Mouse (Mus musculus) c-Kit-positive CD71-negative TER-119-negative erythroid progenitor cells, embryonic 14.5 days (primary cell): ENCODE measurements around the gene 3830406C13Rik.
A peak's percentile ranks its signal among the peaks of the same experiment; 100 is the strongest.
"Not testable (repeated sequence)": the region's sequence is repeated elsewhere in the genome, so short reads cannot be mapped to it uniquely, and the experiment has no call there.

Source experiments
- DNase-seq: peaks from one replicate; pipeline ENCODE4 v3.0.0-alpha.2; 2013; ENCODE audit warnings: low read depth

The 3830406C13Rik gene

DNA sequence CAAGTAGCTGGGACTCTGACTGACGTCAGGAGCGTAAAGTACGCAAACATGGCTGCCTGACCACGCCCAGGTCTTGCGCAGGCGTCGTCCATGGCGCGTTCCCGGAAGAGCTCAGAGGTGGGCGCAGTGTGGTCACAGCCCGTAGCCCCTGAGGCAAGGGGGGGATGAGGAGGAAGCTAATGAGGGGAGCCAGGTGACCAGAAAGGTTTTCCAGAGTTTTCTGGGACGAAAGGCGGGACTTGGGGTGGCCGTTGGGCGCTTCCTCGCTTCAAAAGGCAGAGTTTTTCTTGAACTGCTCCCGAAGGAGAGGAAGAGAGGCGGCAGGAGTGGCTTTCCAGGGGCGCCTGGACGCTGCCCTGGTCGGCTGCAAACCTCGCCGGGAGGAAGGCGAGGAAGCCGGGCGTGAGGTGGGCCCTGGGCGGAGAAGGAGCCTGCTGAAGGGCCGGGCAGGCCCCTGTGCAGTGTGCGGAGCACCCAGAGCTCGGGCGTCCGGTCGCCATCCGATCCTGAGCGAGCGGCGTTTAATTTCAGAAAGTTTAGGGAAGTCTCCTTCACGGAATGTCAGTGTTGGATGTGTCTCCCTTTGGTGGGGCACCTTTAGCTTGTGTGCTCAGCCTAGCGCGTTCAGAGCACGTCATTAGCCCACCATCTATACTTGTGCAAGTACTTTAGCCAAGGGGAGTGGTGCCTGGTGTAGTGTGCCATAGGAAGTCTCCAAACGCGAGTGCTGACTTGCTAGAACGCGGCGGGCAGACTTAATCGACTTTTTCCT, at the start of gene 3830406C13Rik:
Gene 3830406C13Rik (plus strand): TSS at position 33 of the 772 bp plus-strand sequence.
- DNase-seq: peak; percentile 67

DNA sequence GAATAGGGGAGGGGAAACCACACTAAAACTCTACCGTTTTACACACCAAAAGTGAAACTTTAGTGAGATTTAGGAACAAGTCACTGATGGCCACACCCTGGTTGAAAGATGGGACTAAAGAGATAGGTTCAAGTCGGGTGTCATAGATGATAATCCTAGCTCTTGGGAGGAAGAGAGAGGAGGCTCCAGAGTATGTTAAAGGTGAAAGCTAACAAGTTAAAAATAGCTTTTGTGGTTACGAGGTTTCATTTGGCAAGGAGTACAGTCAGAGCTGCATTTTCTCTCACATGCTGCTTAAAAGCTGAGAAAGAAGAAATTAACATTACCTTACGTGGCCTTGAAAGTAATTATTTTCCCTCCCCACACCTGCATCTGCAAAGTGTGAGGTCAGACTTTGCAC, 40.2 kb upstream of the 3830406C13Rik start:
- no peak for DNase-seq

DNA sequence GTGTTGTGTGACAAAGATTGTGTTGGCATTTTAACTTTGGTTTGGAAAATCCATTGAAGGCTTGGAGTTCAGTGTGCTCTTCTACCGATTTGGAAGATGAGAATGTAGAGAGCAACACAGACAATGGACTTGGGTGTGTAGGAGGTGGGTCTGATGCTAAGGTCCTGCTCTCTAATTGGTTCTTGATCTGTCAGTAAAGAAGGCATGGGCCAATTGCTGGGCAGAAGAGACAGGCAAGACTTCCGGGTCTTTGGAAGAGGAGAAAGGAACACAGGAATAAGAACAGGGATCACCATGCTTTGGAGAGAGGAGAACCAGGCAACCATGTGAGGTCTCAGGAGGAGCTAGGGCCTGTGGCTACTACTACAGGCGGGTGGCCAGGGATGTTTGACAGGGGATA, 7.9 kb upstream of the 3830406C13Rik start:
- no peak for DNase-seq

DNA sequence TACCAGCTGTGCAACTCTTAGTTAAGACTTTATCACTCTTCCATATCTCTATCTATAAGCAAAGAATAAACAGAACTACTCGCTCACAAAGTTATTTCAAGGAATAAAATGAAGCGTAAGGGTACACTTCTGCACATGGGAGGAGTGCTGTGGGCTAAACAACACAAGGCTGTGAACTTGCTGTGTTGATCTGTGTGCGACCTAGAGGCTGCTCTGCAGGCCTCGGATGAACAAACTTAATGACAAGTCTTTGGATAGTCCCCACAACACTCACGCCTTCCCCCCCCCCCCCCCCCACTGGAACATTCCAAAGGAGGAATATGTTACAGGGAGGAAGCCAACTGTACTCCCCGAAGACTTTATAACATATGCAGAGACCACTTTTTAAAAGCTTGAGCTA, 332 bp upstream of the 3830406C13Rik start, which contains the start of gene Gm49355:
Gene Gm49355 (plus strand): TSS at position 336 of the 400 bp plus-strand sequence.
- DNase-seq: no peak

DNA sequence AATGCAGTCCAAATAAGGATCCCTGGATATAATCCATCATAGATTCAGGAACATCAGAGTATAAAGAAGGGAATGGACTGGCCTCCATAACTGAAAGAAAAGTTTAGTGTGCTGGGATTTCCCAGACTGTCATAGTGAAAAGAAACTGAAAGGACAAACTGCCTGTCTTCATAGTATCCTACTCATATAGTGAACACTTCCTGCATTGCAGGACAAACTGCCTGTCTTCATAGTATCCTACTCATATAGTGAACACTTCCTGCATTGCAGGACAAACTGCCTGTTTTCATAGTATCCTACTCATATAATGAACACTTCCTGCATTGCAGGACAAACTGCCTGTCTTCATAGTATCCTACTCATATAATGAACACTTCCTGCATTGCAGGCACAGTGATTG, 5.8 kb downstream of the 3830406C13Rik start:
- not testable (repeated sequence) for DNase-seq

DNA sequence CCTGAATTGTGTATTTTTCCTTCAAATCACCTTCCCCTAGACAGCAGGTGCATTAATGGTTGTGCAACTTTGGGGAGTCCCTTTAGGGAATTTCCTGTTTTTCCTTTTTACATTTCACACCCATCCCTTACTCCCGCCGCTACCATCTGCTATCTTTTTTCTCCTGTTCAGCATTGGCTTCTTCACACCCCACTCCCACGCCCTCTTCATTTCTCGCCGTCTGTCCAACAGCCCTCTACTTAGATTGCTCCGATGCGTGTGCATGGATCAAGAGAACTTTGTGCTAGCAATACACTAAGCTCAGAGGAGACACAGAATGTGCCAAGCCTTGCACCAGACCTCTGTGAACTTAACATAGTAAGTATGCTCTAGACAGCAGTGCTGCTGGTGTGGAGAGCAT, 12.4 kb downstream of the 3830406C13Rik start:
- DNase-seq: no peak

DNA sequence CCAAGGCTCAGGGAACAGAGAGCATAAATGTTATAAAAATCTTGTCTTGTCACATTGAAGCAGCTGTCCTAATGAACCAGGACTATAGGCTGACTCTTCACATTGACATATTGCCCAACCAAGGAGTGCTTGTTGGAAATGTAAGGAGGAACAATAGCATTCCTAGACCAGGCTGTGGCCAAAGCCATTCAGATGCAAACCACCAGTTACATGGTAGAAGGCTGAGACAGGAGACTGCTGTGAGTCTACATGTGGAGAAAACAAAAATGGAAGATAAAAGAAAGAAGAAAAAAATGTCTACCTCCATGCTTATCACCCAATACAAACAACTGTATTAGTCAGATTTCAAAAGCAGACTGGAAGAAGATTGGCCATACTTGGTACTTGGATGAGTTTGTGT, 15.2 kb downstream of the 3830406C13Rik start:
- no peak for DNase-seq

DNA sequence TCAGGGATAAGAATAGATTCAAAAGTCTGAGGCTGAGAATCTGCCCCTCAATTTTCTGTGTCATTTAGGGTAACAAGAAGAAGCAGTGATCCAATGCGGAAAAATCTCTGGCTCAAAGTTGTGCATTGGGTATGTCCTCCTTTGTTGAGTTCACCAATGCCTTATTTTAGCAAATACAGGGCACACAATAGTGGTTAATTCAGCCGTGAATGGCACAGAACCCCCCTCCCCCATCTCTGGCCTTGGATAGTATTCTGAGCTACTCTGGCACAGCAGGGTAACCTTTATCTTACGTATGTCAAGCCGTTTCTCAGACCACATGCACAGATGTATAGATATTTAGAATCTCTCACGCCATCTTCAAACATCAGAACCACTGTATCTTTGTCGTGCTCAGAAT, 15.7 kb downstream of the 3830406C13Rik start:
- DNase-seq: no peak

DNA sequence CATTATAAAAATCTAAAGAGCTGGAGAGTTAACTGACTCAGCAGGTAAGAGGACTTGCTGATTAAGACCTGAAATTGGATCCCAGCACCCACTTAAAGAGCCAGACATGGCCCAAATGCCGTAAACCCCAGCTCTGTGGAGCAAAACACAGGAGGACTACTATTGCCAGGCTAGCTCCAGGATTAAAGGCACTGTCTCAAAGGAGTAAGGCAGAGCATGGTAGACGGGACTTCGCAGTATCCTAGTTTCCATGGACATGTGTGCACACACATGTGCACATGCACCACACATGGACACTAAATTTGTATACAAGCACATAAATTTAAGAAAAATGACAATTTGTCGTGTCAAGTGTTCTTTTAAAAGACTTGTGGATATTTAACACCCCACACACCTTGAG, 16.3 kb downstream of the 3830406C13Rik start:
- DNase-seq: no peak

DNA sequence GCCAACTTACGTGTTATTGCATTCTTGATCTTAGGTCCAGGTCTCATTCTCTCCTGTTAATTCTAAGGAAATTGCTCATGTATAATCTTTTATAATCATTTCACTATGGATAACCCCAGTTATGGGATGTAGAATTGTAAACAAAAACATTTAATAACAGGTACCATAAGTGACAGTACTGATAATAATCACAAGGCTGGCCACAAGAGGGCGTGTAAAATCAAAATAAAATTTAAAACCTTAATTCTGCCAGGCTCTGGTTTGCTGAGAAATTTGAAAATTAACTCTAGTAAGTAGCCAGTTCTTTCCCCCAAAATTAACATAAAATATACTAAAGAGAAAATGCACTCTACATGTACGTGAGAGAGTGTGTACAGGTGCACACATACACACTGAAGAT, 16.7 kb downstream of the 3830406C13Rik start:
- DNase-seq: no peak

DNA sequence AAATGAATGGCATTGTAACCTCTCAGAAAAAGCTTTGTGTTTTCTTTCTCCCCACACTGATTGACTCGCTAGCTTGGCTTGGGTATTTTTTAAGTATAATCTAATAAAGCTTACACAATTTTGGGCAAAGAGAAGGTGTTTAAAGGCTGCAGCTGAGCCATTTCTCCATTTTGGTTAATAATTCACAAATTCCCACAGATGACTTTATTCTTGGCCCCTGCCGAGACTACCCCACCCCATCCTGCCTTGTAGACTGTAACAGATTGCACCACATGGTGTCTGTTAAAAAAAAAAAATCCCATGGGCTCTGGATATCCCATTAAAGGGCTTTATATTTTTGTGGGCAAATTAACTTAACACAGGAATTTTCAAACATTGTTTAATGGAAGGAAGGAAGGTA, 19.1 kb downstream of the 3830406C13Rik start:
- DNase-seq: no peak

DNA sequence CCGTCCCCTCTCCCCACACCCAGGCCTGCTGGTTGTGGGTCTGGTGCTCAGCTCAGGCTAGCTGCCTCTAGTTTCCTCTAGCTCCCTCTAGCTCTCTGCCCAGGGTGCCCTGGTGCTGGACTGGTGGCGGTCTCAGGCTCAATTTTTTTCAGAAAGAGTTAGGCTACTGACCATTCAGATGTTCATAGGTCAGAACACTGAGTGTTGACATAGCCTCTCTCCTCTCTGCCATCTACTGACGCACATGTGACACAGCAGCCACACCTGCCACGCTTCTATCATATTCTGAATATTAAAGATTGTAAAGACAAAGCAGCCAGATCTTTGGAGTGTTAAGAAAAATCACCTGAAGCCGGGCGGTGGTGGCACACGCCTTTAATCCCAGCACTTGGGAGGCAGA, 49.6 kb downstream of the 3830406C13Rik start:
- no peak for DNase-seq

DNA sequence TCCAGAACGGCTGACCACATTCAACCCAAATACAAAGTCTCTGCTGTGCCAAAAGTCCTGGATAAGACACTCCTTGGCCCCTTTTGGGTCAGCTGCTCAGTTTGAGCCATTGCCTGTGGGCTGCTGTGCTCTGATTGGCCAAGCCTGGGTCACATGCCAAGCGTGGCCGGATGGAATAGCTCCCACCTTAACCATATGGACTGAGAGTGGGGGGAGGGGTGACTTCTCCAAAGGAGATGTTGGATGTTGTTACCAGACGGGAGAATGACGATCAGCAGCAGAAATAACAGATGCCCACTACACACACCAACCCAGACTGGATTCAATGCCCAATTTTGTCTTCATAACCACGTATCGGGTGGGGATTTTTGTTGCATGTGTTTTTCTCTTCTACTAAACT, 51.0 kb downstream of the 3830406C13Rik start:
- no peak for DNase-seq

DNA sequence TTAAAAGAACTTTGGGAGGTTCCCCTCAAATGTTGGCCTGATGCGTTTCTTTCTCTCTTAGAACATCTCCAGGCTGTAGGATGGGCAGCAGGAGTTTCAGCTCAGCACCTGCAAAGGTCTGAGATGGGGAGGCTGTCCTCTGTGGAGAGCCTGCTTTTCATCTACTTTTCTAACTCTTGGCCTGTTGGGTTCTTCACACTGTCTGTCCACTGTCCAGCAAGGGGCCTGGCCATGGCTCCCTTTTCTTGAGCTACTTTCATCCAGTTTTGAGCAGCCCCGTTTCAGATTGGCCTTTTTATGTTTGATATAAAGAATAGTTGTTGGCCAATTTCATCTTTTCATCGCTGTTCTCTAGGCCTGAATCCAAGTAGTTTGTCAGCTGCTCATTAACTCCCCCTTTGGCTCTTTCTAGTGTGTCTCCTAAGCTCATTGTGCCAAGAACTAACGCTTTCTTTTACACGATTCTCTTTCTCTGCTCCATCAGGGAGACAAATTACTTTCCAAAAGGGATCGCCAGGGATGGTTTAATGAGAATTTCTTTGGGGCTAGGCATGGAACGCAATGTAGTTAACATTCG, 53.5 kb downstream of the 3830406C13Rik start:
- no peak for DNase-seq

DNA sequence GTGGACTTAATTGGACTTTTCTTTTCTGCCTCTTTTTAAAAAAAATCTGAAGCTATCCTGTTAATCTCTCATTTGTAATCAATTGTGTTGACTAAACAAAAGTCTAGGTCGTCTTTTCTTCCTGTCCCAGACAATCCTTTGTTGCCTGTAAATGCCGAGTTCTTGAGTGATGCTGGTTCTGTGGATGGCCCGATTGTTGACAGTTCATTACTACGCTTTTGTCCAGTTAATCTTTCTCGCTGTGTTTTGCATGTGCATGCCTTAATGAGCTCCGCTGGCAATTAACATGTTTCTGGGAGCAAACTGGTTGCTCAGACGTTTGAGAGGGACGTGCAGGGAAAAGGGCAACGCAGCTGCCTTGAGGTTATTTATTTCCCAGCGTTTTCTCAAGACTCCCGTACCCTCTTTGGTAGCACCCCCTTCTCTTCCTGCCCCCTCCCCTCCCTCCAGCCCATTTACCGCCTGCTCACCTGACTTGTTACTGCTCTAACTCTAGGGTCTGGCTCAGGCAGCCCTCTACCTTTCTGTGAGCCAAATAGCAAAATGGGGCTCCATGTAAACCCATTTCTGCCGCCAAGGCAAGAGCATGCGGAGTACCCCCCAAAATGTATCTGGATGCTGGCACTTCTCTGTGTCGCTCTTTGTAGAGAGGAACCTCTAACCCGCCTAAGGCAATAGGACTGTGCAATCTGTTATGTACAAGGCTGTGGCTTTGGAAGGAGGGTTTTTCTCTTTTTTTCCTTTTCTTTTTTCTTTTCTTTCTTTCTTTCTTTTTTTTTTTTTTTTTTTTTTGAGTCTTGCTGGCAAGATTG, 54.2 kb downstream of the 3830406C13Rik start:
- no peak for DNase-seq

DNA sequence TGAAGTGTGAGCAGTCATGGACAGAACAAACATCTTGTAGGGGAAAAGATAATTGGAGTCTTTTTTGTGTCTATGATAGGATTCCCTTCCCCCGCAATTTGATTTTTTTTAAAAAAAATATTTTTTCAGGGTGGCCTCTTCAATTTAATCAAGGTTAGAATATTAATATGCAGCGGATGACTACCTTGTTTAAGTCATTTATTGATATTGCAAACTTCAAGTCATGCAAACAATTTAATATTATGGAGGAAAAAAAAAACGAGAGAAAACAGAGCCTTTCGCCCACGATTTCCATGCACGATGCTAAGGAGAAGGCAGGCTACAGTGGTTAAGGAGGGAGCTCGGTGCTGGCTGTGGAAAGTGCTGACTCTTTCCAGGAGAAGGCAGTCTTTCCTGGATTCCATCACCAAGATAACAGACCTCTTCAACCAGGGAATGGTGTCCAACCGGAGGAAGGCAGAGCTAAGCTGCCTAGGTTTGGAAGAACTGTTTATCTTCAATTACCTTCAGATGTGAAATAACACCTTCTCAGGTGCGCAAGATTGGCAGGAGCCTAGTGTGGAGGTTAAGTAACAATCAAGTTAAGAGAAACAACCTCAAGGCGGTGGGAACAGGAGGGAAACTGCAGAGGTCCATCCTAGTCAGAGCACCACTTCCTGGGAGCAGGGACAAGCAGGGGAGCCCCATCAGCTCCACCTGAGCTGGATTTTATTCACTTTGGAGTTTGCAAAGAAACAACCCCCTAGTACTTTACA, 55.0 kb downstream of the 3830406C13Rik start:
- no peak for DNase-seq

DNA sequence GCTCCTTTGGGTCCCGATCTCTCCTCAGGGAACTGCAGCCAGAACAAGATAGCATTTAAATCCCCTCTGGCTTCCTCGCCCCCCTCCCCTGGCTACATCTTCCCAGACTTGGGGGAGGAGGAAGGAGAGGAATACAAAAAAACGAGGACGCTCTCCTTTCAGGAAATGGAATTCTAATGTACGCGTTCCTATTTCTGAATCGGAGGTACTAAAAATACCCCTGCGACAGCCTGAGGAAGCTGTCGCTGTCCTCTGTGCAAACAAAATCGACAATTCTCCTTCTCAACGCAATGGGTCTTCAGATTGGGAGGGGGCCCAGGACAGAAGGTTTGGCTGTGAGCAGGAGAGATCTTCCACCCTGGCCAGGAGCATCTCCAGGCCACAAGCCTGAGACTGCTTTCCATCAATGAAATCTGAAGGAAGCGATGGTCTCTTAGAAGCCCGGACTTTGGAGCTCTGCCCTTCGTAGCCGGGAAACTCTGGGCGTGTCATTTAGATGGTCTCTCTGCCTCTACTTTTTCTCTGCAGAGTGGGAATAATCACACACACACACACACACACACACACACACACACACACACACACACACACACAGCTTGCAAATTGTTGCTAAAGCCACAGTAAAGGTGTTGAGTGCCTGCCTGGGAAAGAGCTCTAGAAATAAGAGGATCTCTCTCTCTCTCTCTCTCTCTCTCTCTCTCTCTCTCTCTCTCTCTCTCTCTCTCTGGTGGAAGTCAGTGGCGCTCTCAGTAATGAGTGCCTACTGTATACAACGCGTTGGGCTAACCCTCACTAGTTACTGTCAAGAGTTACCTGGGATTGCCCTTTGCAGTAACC, 56.5 kb downstream of the 3830406C13Rik start:
- no peak for DNase-seq

DNA sequence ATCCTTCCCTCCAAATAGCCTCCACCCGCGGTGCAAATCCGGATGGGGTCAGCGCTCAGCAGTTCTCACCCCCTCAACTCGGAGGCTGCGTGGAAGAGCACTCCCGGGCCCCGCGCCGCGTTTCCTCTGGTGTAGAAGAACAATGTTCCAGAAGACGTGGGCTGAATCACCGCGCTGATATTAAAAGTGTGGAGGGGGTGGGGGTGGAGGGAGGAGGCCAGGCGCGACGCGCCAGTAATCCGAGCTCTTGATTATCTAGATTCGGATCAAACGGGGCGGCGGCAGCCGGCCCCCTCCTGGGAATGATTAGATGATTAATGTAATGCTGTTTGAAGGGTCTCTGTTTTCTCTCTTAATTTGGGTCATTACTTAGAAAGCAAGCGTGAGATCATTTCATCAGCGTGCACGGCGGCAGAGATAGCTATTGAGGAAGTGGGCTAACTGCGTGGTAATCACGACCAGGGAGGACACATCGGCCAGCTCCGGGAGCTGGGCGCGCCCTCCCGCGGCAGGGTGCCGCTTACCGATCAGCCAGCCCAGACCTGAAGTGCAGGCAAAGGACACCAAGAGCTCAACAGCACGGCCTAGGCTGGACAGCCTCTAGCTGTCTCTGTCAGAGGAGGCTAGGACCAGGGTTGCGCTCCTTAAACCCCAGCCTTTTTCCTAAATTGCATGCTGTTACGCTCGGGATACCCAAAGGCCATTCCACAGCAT, 57.3 kb downstream of the 3830406C13Rik start:
- no peak for DNase-seq

DNA sequence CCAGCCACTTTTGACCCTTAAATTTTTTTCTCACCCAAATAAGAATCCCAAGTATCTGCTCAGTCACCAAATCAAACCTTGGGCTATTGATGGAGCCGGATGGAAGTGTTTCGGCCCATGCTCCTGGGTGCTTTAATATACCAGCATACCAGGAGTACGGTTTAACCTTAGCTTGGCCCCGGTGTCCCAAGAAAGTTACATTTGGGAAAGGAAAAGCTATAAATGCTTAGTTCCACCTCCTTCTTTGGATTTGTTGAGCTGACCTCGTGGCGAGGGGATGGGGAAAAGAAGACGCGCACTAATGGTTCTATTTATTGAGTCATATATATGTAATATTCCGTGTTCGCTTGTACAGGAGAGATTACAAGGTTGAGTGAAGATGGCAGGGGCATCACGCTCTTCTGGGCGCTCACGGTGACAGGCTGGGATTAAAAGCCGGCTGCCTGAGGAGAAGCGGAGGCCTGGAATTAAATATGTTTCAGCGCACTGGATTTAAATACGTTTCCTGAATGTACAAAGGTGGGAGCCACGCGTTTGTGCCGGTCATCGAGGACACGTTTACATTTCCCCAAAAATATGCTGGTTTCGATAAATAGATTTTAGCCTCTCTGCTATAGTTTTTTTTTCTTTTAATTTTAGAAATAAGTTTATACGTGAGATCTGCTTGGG, 58.0 kb downstream of the 3830406C13Rik start:
- DNase-seq: no peak
